ENCODE assay signal across 24 mouse cellular contexts in genomic region chr3:65273317-65273716, GRCm38 (mm10).
"Had no signal": no experiment of that assay in that cellular context is flagged by ENCODE, and none has a peak within 500 bp of the region (broad histone marks: within the 10 kb centered on the region; RNA-seq: fewer than 3 reads in every experiment).

No protein-coding gene starts in this region.

- H3K4me3 ChIP-seq: gastrocnemius, adult 2 months; heart, embryonic 10.5 days; heart, embryonic 12.5 days; hindbrain, embryonic 10.5 days; hindbrain, embryonic 12.5 days; layer of hippocampus, adult 2 months; limb, embryonic 13.5 days; limb, embryonic 15.5 days; liver, embryonic 12.5 days had no signal

- H3K27me3 ChIP-seq: heart, embryonic 12.5 days; hindbrain, embryonic 12.5 days; limb, embryonic 13.5 days; limb, embryonic 15.5 days; liver, embryonic 12.5 days had no signal

- H3K9ac ChIP-seq: heart, embryonic 12.5 days; hindbrain, embryonic 12.5 days; hindbrain, embryonic 14.5 days; limb, embryonic 13.5 days; limb, embryonic 15.5 days; liver, embryonic 12.5 days; liver, embryonic 14.5 days had no signal

- H3K4me2 ChIP-seq: heart, embryonic 12.5 days; hindbrain, embryonic 12.5 days; hindbrain, embryonic 14.5 days; limb, embryonic 13.5 days; limb, embryonic 15.5 days; liver, embryonic 12.5 days had no signal

- H3K4me1 ChIP-seq: heart, embryonic 10.5 days; heart, embryonic 12.5 days; hindbrain, embryonic 12.5 days; limb, embryonic 15.5 days; liver, embryonic 12.5 days had no signal

- H3K27ac ChIP-seq: gastrocnemius, adult 2 months; heart, embryonic 10.5 days; hindbrain, embryonic 10.5 days; hindbrain, embryonic 12.5 days; hindbrain, embryonic 14.5 days; layer of hippocampus, adult 2 months; limb, embryonic 13.5 days; limb, embryonic 15.5 days; liver, embryonic 12.5 days; liver, embryonic 14.5 days had no signal

- ATAC-seq: hindbrain, embryonic 16.5 days; inflammation-experienced regulatory T-cells, adult 6 months; liver, embryonic 12.5 days had no signal

- DNase-seq: gastrocnemius, adult 2 months; gastrocnemius, postnatal 10 days; gastrocnemius, postnatal 25 days; heart, adult 18-20 months; heart, postnatal 10 days; heart, postnatal 4 days; kidney, adult 18-20 months; kidney, adult 8-10 months; kidney, postnatal 10 days; kidney, postnatal 25 days; kidney, postnatal 4 days; left cerebral cortex, postnatal 4 days had no signal

- H3K36me3 ChIP-seq: heart, embryonic 10.5 days; heart, embryonic 12.5 days; hindbrain, embryonic 10.5 days; hindbrain, embryonic 12.5 days; limb, embryonic 13.5 days; limb, embryonic 15.5 days; liver, embryonic 12.5 days had no signal

- H3K9me3 ChIP-seq: heart, embryonic 10.5 days; heart, embryonic 12.5 days; hindbrain, embryonic 10.5 days; hindbrain, embryonic 12.5 days; limb, embryonic 13.5 days; limb, embryonic 15.5 days; liver, embryonic 12.5 days had no signal
